Mouse (Mus musculus): ENCODE measurements at regions not wholly inside any gene's neighbourhood (a gene's known extent, or its start where the extent isn't known, plus 50 kb on each side); places are given as distances from the start of the nearest gene placed in this dataset.
"Not testable (repeated sequence)": the region's sequence is repeated elsewhere in the genome, so short reads cannot be mapped to it uniquely, and the experiment has no call there.

DNA sequence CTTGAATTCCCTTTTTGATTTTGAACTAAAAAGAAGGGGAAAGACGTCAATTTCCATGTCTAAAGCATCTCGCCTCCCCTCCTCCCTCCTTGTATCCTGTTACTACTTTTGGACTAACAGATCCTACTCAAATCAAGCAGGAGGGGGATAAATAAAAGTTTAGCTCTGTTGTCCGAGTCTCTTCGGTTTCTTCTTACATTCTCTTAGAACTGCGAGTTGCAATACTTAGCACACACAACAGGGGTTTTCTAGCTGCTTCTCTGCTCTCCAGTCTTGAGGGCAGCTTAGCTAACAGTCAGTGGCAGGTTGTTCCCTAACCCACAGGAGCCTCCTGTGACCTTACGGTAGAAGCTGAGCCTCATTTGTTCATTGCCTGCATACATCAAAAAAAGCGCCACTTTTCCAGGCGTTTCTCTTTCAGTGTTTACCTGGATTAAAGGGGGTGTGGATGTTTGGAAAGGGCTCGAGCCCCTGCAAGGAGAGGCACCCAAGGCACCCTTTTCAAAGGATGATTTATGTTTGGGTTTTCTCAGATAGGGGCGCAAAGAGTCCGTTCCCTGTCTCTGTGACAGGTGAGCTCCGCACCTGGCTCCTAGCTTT lies 119.6 kb upstream of the Klf4 start:
- TF ChIP-seq CTCF (IDR thresholded peaks at IDR 0.05): peak; percentile 34
- intact Hi-C loops (cut with DNase I): loop anchor here (1.0 to 10.0 kb wide), 3 partner anchors 50 to 463 kb away; no protein-coding TSS in a partner anchor
- DNase-seq: no peak

DNA sequence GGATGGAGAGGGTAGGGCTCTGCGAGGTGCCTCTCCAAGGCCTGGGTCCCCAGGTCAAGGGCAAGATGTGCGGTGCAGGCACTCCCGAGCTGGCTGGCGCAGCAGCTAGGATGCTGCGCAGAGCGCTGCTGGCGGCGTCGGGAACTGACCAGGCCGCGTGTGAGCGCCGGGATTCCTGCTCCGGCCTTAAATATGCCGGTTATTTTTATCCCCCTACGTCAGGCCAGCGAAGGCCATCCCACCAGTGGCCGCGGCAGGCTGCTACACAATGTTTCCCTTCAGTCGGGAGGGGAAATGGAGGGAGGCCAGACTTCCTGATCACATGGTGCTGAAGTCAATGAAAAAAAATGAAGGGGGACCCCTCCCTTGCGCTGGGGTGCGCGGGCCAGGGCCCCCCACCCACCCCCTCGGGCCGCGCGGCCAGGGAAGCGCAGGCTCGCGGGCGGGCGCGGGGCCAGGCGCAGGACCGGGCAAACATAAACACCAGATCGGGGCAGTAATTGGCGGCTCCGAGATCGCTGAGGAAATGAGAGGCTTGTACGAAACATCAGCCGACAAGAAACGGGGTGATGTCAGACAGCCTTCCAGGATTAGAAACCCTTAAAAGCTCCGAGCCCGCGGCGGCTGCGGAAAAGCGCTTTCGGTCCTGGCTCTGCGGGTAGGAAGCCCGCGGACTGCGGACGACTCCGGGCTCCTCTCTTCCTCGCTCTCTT lies 118.9 kb upstream of the Klf4 start:
- TF ChIP-seq CTCF (IDR thresholded peaks at IDR 0.05): peak; percentile 57
- peak overlapping the region; percentile 82 for H3K4me3 ChIP-seq
- peak; percentile 95 for DNase-seq

More for the DNA sequence above, 119.6 kb upstream of the Klf4 start:
- H3K27ac ChIP-seq: peak overlapping the region; percentile 93
- H3K4me3 ChIP-seq: peak overlapping the region; percentile 82

DNA sequence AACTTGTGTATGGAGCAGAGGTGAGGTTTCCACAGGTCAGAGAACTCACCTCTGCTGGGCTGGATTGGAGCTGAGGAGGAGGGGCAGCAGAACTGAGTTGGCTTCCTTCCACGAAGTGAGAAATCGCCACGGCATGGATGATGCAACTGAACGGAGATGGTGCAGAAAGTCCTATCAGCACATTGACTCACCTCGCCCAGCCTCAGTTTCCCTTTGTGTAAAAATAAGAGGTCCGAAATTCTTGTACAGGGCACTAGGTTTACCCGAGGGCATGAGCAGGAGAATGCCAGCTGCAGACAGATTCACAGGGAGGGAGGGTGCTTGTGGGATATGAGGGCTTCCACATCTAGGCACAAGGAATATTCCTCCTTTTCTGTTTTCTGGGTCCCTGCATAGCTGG lies 117.9 kb upstream of the Klf4 start:
- intact Hi-C loops (cut with DNase I): loop anchor here (5.0 to 10.0 kb wide), 2 partner anchors 48 to 465 kb away; no protein-coding TSS in a partner anchor
- Histone ChIP-seq H3K4me3 (peak overlapping the region; percentile 82), H3K27ac (peak overlapping the region; percentile 93)
- peak; percentile 38 for DNase-seq
- no peak for TF ChIP-seq CTCF (IDR thresholded peaks at IDR 0.05)

More for the DNA sequence above, 118.9 kb upstream of the Klf4 start:
- H3K27ac ChIP-seq: peak overlapping the region; percentile 93
- intact Hi-C loops (cut with DNase I): loop anchor here (1.0 to 10.0 kb wide), 3 partner anchors 49 to 464 kb away; no protein-coding TSS in a partner anchor

DNA sequence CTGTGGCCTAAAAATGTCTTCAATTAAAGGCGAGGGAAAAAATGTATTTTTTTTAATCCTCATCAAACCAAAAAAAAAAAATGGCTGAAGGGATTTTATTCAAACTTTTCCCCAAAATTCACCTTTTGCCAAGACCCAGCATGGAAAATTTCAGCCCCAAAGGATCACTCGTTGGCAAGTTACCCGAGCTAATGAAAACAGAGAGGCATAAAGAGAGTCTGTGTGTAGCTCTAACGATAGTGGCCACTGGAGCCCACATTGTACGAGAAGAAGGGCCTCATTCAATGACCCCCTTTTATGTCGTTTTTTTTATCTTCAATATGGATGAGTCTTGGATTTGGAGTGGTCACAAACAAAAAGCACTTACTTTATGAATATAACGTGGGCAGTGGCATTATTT lies 116.1 kb upstream of the Klf4 start:
- no peak for DNase-seq
- Histone ChIP-seq H3K27ac (no peak overlapping the region), H3K4me3 (no peak overlapping the region)
- no peak for TF ChIP-seq CTCF (IDR thresholded peaks at IDR 0.05)
- intact Hi-C loops (cut with DNase I): no loop called here

DNA sequence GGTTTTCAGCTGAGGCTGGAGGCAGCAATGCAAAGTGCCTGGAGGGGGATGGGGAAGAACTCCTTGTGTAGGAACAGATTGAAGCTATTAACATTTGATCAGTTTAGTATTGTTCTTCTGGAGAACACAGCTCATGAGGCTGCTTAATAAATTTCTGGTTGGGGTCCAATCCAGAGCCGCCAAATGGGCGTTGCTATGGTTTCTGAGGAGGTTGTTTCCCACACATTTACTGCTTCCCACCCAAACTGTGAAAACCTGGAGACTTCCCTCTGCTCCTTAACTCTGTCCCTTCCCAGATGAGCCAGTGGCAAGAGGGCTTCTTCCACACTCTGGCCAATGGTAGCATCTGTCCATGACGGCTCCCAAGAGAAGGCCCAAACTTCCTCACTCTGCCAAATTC lies 113.2 kb upstream of the Klf4 start:
- TF ChIP-seq CTCF (IDR thresholded peaks at IDR 0.05): no peak
- Histone ChIP-seq H3K27ac (no peak overlapping the region), H3K4me3 (no peak overlapping the region)
- intact Hi-C loops (cut with DNase I): no loop called here
- DNase-seq: peak; percentile 31

DNA sequence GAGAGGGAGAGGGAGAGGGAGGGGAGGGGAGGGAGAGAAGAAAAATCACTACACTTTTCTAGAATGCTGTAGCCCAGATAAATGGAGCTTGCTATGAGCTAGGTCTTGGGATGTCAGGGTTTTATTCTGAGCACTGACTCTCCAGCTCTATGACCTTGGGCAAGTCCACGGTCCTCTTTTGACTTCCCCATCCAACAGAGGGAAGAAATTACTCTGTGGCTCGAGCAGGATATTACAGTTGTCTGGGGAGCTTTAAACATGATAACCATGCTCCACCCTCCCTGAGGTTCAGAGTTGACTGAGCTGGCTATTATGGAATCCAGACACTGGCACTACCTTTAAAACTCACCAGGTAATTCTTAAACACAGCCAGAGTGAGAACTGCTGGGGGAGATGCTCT lies 112.6 kb upstream of the Klf4 start:
- no peak overlapping the region for H3K27ac ChIP-seq
- intact Hi-C loops (cut with DNase I): no loop called here
- DNase-seq: no peak
- H3K4me3 ChIP-seq: no peak overlapping the region
- TF ChIP-seq CTCF (IDR thresholded peaks at IDR 0.05): no peak

DNA sequence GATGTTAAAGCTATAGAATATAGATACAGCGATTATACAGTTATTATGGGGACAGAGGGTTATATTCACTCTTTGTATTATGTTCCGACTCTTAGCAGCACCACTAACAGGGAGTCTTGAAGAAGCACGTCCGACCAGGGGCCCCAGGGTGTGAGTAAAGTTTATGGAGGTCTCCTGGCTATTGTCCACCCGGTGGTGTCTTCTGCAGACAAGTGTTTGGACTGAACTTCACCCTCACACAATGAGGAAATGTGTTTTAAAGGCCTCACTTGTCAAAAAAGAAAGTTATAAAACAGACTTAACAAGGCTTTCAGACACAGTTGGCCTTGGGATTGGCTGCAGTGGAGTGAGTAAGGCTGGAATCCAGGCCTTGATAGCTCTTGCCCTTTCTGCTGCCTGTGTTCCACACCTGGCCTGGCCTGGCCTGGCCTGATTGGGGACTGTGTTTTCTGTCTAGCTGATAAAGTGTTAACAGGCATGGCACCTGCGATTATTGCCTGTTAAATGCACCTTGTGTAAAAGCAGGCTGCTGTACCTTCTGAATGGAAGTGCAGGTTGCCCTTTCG lies 102.8 kb upstream of the Klf4 start:
- TF ChIP-seq CTCF (IDR thresholded peaks at IDR 0.05): no peak
- intact Hi-C loops (cut with DNase I): no loop called here
- Histone ChIP-seq H3K27ac (no peak overlapping the region), H3K4me3 (no peak overlapping the region)
- no peak for DNase-seq

DNA sequence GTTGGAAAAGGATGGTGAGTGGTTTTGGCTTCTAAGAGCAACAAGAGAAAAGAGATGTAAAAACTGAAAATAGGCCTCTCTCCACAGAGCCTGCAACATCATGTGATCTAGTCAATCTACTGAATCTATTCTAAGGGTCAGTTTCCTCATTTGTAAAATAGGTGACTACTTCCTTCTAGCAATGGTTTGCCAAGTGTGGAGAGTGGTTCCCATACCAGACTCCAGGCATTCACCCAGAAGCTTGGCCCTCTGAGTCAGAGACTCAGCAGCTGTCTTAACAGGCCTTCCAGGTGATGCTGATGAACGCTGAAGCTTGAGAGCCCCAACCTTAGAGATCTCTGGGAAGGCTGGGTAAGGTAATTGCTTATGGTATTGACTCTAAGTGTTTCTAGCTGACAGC lies 98.9 kb upstream of the Klf4 start:
- intact Hi-C loops (cut with DNase I): no loop called here
- no peak for TF ChIP-seq CTCF (IDR thresholded peaks at IDR 0.05)
- Histone ChIP-seq H3K4me3 (no peak overlapping the region), H3K27ac (peak overlapping the region; percentile 57)
- no peak for DNase-seq

DNA sequence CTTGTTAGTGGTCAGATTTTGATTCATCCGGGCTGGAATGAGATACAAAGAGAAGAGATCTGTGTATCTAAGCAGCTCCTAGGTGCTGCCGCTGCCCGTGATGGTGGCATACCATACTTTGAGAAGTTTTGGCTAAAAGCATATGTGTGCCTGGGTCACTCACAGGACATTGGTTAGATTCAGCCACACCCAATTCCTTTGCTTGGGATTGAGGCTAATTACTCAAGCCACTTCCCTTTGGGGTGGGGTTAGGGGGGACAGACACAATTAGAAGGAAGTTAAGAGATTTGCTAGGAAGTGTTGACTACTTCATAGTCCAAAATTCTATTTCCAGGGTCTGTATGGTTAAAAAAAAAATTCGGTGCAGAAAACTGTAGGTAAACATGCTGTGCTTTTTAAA lies 97.9 kb upstream of the Klf4 start:
- H3K4me3 ChIP-seq; intact Hi-C loops (cut with DNase I); DNase-seq: not testable (repeated sequence)
- peak overlapping the region; percentile 57 for H3K27ac ChIP-seq

DNA sequence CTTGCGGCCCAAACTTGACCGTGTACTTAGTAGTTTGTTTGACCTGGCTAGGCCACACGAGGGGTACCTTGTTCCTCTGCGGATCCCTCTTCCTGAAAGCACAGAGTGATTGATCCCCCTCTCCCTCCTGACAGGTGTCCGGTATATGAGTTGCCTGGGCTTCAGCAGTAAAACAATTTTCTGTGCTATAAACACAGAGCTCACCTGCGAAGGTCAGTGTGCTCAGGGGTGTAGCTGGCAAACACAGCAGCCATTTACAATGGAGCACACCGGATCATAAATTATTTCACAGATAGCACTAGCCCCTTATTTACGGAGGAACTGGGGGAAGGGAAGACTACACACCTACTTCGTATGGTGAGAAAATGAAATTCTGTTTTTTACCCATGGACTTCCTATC lies 92.5 kb upstream of the Klf4 start:
- DNase-seq: no peak
- H3K4me3 ChIP-seq: no peak overlapping the region
- no peak for TF ChIP-seq CTCF (IDR thresholded peaks at IDR 0.05)
- H3K27ac ChIP-seq: no peak overlapping the region
- intact Hi-C loops (cut with DNase I): no loop called here

DNA sequence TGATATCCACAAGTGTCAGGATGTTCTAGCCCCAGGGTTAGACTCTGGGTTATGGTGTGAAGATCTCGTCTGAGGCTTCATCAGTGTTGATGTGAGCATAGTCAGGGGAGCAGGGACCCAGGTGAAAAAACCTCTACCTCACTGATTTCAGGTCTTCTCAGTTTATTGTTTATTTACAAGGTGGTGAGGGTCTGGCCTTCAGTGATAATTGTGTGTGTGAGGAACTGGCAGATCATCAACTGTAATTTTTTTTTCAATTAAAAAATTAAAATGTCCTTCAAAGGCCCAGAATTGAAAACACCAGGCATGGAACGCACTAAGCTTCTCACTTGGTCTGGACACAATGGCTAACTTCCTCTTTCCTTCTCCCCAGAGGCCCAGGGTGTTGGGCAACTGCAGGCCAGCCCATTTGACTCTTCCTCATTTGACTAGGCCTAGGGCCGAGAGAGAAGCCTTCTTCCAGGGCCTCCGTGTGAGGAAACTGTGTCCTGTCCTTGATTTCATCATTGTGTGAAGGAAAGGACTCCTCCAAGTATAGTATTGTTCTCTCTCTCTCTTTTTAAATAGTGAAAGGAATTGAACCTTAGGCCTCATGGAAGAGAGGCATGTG lies 91.0 kb upstream of the Klf4 start:
- Histone ChIP-seq H3K27ac (peak overlapping the region; percentile 66), H3K4me3 (no peak overlapping the region)
- TF ChIP-seq CTCF (IDR thresholded peaks at IDR 0.05): no peak
- DNase-seq: peak; percentile 64
- intact Hi-C loops (cut with DNase I): no loop called here

DNA sequence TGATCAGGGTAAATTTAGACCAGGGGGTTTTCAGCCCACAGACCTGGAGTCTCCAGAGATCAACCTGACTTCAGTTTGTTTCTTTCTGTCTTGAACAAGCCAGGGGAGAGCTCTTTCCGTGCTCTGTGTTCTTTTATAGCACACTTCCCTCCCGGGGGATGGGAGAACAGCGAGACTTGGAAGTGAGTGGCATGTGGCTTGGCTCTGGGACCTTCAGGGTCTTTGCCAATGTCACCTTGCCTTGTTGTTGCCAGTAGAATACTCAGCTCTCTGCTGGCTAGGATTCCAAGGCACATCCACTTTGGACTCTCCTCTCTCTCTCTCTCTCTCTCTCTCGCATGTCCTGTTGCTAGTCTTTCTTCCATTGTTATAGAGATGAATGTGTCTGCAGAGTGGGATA lies 90.4 kb upstream of the Klf4 start:
- no peak for TF ChIP-seq CTCF (IDR thresholded peaks at IDR 0.05)
- Histone ChIP-seq H3K4me3 (no peak overlapping the region), H3K27ac (peak overlapping the region; percentile 66)
- DNase-seq: peak; percentile 30
- intact Hi-C loops (cut with DNase I): no loop called here

DNA sequence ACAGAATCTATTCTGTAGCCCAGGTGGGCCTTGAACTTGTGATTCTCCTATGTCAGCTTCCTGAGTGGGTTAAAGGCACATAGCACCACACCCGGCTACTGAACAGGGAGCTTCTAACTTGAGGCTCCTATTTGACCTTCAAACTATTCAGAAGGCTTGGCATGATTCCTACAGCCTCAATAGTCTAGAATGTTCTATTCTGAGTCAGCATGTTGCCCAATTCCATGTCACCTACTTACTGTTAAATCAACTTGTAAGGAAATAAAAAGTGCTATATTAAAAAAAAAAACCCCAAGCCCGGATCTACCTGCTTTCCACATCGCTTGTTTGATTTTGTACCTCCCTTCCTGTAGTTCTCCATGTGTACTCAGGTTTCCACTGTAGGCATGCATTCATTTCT lies 87.6 kb upstream of the Klf4 start:
- H3K4me3 ChIP-seq: no peak overlapping the region
- intact Hi-C loops (cut with DNase I): no loop called here
- no peak overlapping the region for H3K27ac ChIP-seq
- TF ChIP-seq CTCF (IDR thresholded peaks at IDR 0.05): no peak
- DNase-seq: no peak
